Mouse (Mus musculus): Measurements from ENCODE around the gene Mrgpra9. TPM values are rescaled to one million over a fixed set of nuclear protein-coding genes. Genes with fewer than 3 reads are reported as not detected.

Mrgpra9 gene
- polyA plus RNA-seq (2012; rRNA removed; ENCODE audit: low replicate concordance) = not detected in 2 replicates

GRCm38 (mm10) chr7:47252770-47253169 is at the start of gene Mrgpra9:
Gene Mrgpra9, minus strand, starts transcription at chr7:47252848.

GRCm38 (mm10) chr7:47204830-47205229 is 47.8 kb downstream of the Mrgpra9 start, which contains the start of gene Mrgpra6:
Gene Mrgpra6, minus strand, starts transcription at chr7:47204920.

Other genes starting within 250 kb of the Mrgpra9 start
- 4.7 and 5.3 TPM in 2 replicates for gene Spty2d1, start 244.4 kb downstream of the Mrgpra9 start, polyA plus RNA-seq (2012; rRNA removed; ENCODE audit: low replicate concordance)
- 71.9 and 117 TPM in 2 replicates for gene Tmem86a, start 202.2 kb downstream of the Mrgpra9 start, polyA plus RNA-seq (2012; rRNA removed; ENCODE audit: low replicate concordance)
- 9.4 and 15.8 TPM in 2 replicates for gene Ptpn5, start 119.2 kb downstream of the Mrgpra9 start, polyA plus RNA-seq (2012; rRNA removed; ENCODE audit: low replicate concordance)
- gene Mrgpra6, start 47.9 kb downstream of the Mrgpra9 start, polyA plus RNA-seq (2012; rRNA removed; ENCODE audit: low replicate concordance) = not detected in 2 replicates
- not detected in 2 replicates for gene Mrgpra1, start 101.4 kb upstream of the Mrgpra9 start, polyA plus RNA-seq (2012; rRNA removed; ENCODE audit: low replicate concordance)
- gene Mrgpra2a, start 199.3 kb upstream of the Mrgpra9 start, polyA plus RNA-seq (2012; rRNA removed; ENCODE audit: low replicate concordance) = not detected in 2 replicates